Mouse (Mus musculus): ENCODE measurements around the gene Mmp10. TPM values are rescaled to one million over a fixed set of nuclear protein-coding genes. Genes with fewer than 3 reads are reported as not detected.

Mmp10 gene
- not detected for total RNA-seq (2023)

GRCm38 (mm10) chr9:7502051-7502450 is at the start of gene Mmp10:
TSS of gene Mmp10 (plus strand) at chr9:7502352.

GRCm38 (mm10) chr9:7558221-7559017 is 56.3 kb downstream of the Mmp10 start, which contains the start of gene Mmp8:
TSS of gene Mmp8 (plus strand) at chr9:7558456.

Other genes with a start within 250 kb of the Mmp10 start
- under 1 TPM in 1 of 2 experiments, not detected in 1; 0.28 TPM for gene Mmp13, start 229.8 kb upstream of the Mmp10 start, total RNA-seq (2023)
- under 1 TPM in 1 of 2 experiments, not detected in 1; 0.29 TPM for gene Mmp12, start 158.0 kb upstream of the Mmp10 start, total RNA-seq (2023)
- not detected for gene Mmp1b, start 114.3 kb upstream of the Mmp10 start, total RNA-seq (2023)
- gene Mmp3, start 56.5 kb upstream of the Mmp10 start, total RNA-seq (2023): not detected
- gene Mmp8, start 56.1 kb downstream of the Mmp10 start, total RNA-seq (2023): 1,000 to 10,000 TPM; 1,129 to 1,213 TPM
- 1 to 10 TPM; 4.3 to 4.6 TPM for gene Mmp27, start 69.0 kb downstream of the Mmp10 start, total RNA-seq (2023)
- not detected for gene Mmp20, start 125.9 kb downstream of the Mmp10 start, total RNA-seq (2023)
- not detected for gene Mmp7, start 189.7 kb downstream of the Mmp10 start, total RNA-seq (2023)

All from neutrophil, adult 83 days (primary cell).